Mouse (Mus musculus): ENCODE results near the gene Stk11ip. TPM values are rescaled to one million over a fixed set of nuclear protein-coding genes. Genes with fewer than 3 reads are reported as not detected.

Gene Stk11ip
- polyA plus RNA-seq, 1 experiment from 2014 or later = 21.0 TPM

- no peak overlapping the region for H3K4me2 ChIP-seq (ENCODE audit: low read length)
- H3K4me3 ChIP-seq (replicated peaks; ENCODE audit: low read depth, low read length) = no peak overlapping the region
- peaks cover 37% of the 10 kb centered on the region for H3K36me3 ChIP-seq (ENCODE audit: control insufficient read depth, insufficient read depth, low read length)
- H3K9me3 ChIP-seq (ENCODE audit: control insufficient read depth, low read length) = no peaks in the 10 kb centered on the region
- H3K4me1 ChIP-seq (ENCODE audit: control insufficient read depth, insufficient read depth, low read length) = 0 out of 2 replicates have a peak, but pooled peaks cover 5% of the 10 kb centered on the region
- no peak overlapping the region for H3K27ac ChIP-seq (replicated peaks; ENCODE audit: low read depth, low read length)
- 0 out of 2 replicates have a peak, but pooled peaks cover 5% of the 10 kb centered on the region for H3K27me3 ChIP-seq (ENCODE audit: control insufficient read depth, insufficient read depth, low read length)
- no peak overlapping the region for H3K9ac ChIP-seq (replicated peaks; ENCODE audit: low read length)
- WGBS = 86% methylated on average over 7 of the region's 7 CpGs
- no peak for DNase-seq
- ATAC-seq (ENCODE audit: low FRiP score, low TSS enrichment) = no peak
Measured at GRCm38 (mm10) chr1:75499441-75499840, 21.9 kb upstream of the Stk11ip start.

- Histone ChIP-seq H3K9me3 (ENCODE audit: control insufficient read depth, low read length) (no peaks in the 10 kb centered on the region), H3K4me2 (ENCODE audit: low read length) (no peak overlapping the region), H3K4me1 (ENCODE audit: control insufficient read depth, insufficient read depth, low read length) (peaks cover 15% of the 10 kb centered on the region), H3K36me3 (ENCODE audit: control insufficient read depth, insufficient read depth, low read length) (peaks cover 37% of the 10 kb centered on the region), H3K27me3 (ENCODE audit: control insufficient read depth, insufficient read depth, low read length) (0 out of 2 replicates have a peak, but pooled peaks cover 5% of the 10 kb centered on the region), H3K4me3 (replicated peaks; ENCODE audit: low read depth, low read length) (no peak overlapping the region), H3K27ac (replicated peaks; ENCODE audit: low read depth, low read length) (no peak overlapping the region), H3K9ac (replicated peaks; ENCODE audit: low read length) (no peak overlapping the region)
- ATAC-seq (ENCODE audit: low FRiP score, low TSS enrichment) = no peak
- DNase-seq = no peak
- WGBS = 96% methylated on average over 9 of the region's 9 CpGs
Measured at GRCm38 (mm10) chr1:75501905-75502304, 19.4 kb upstream of the Stk11ip start.

GRCm38 (mm10) chr1:75502945-75503650 lies 18.2 kb upstream of the Stk11ip start:
- no peak overlapping the region for H3K27ac ChIP-seq (replicated peaks; ENCODE audit: low read depth, low read length)
- H3K4me2 ChIP-seq (ENCODE audit: low read length) = no peak overlapping the region
- DNase-seq (no peak), ATAC-seq (ENCODE audit: low FRiP score, low TSS enrichment) (no peak)
- peaks cover 18% of the 10 kb centered on the region for H3K4me1 ChIP-seq (ENCODE audit: control insufficient read depth, insufficient read depth, low read length)
- no peaks in the 10 kb centered on the region for H3K9me3 ChIP-seq (ENCODE audit: control insufficient read depth, low read length)
- H3K36me3 ChIP-seq (ENCODE audit: control insufficient read depth, insufficient read depth, low read length) = peaks cover 37% of the 10 kb centered on the region
- H3K9ac ChIP-seq (replicated peaks; ENCODE audit: low read length) = no peak overlapping the region
- no peak overlapping the region for H3K4me3 ChIP-seq (replicated peaks; ENCODE audit: low read depth, low read length)
- 89% methylated on average over 25 of the region's 25 CpGs for WGBS
- 0 out of 2 replicates have a peak, but pooled peaks cover 5% of the 10 kb centered on the region for H3K27me3 ChIP-seq (ENCODE audit: control insufficient read depth, insufficient read depth, low read length)

- 69% methylated on average over 23 of the region's 23 CpGs for WGBS
- Histone ChIP-seq H3K27me3 (ENCODE audit: control insufficient read depth, insufficient read depth, low read length) (0 out of 2 replicates have a peak, but pooled peaks cover 5% of the 10 kb centered on the region), H3K4me3 (replicated peaks; ENCODE audit: low read depth, low read length) (no peak overlapping the region), H3K36me3 (ENCODE audit: control insufficient read depth, insufficient read depth, low read length) (peaks cover 35% of the 10 kb centered on the region), H3K4me2 (ENCODE audit: low read length) (no peak overlapping the region), H3K27ac (replicated peaks; ENCODE audit: low read depth, low read length) (no peak overlapping the region), H3K4me1 (ENCODE audit: control insufficient read depth, insufficient read depth, low read length) (peaks cover 18% of the 10 kb centered on the region), H3K9ac (replicated peaks; ENCODE audit: low read length) (no peak overlapping the region), H3K9me3 (ENCODE audit: control insufficient read depth, low read length) (no peaks in the 10 kb centered on the region)
- ATAC-seq (ENCODE audit: low FRiP score, low TSS enrichment) (no peak), DNase-seq (no peak)
Measured at GRCm38 (mm10) chr1:75503651-75503980, 17.7 kb upstream of the Stk11ip start.

- Histone ChIP-seq H3K9me3 (ENCODE audit: control insufficient read depth, low read length) (no peaks in the 10 kb centered on the region), H3K27me3 (ENCODE audit: control insufficient read depth, insufficient read depth, low read length) (0 out of 2 replicates have a peak, but pooled peaks cover 5% of the 10 kb centered on the region), H3K4me2 (ENCODE audit: low read length) (peak overlapping the region; percentile 80), H3K4me1 (ENCODE audit: control insufficient read depth, insufficient read depth, low read length) (peaks cover 18% of the 10 kb centered on the region), H3K36me3 (ENCODE audit: control insufficient read depth, insufficient read depth, low read length) (peaks cover 27% of the 10 kb centered on the region), H3K9ac (replicated peaks; ENCODE audit: low read length) (peak overlapping the region; percentile 91), H3K27ac (replicated peaks; ENCODE audit: low read depth, low read length) (peak overlapping the region; percentile 90), H3K4me3 (replicated peaks; ENCODE audit: low read depth, low read length) (peak overlapping the region; percentile 56)
- 67% methylated on average over 9 of the region's 9 CpGs for WGBS
- no peak for ATAC-seq (ENCODE audit: low FRiP score, low TSS enrichment)
- no peak for DNase-seq
Measured at GRCm38 (mm10) chr1:75504256-75505045, 16.9 kb upstream of the Stk11ip start.

- under 1% methylated on average over 84 of the region's 84 CpGs for WGBS
- no peaks in the 10 kb centered on the region for H3K9me3 ChIP-seq (ENCODE audit: control insufficient read depth, low read length)
- H3K4me1 ChIP-seq (ENCODE audit: control insufficient read depth, insufficient read depth, low read length) = peaks cover 18% of the 10 kb centered on the region
- ATAC-seq (ENCODE audit: low FRiP score, low TSS enrichment) (peak; percentile 75), DNase-seq (peak; percentile 91)
- H3K36me3 ChIP-seq (ENCODE audit: control insufficient read depth, insufficient read depth, low read length) = peaks cover 19% of the 10 kb centered on the region
- peak overlapping the region; percentile 90 for H3K27ac ChIP-seq (replicated peaks; ENCODE audit: low read depth, low read length)
- H3K4me2 ChIP-seq (ENCODE audit: low read length) = peak overlapping the region; percentile 80
- 0 out of 2 replicates have a peak, but pooled peaks cover 5% of the 10 kb centered on the region for H3K27me3 ChIP-seq (ENCODE audit: control insufficient read depth, insufficient read depth, low read length)
- peak overlapping the region; percentile 91 for H3K9ac ChIP-seq (replicated peaks; ENCODE audit: low read length)
- H3K4me3 ChIP-seq (replicated peaks; ENCODE audit: low read depth, low read length) = peak overlapping the region; percentile 56
Measured at GRCm38 (mm10) chr1:75505159-75505955, 16.0 kb upstream of the Stk11ip start.

GRCm38 (mm10) chr1:75505956-75506831 lies 15.1 kb upstream of the Stk11ip start, which contains the start of gene Obsl1:
TSS of gene Obsl1 (minus strand) at chr1:75506452.
- Histone ChIP-seq H3K9me3 (ENCODE audit: control insufficient read depth, low read length) (no peaks in the 10 kb centered on the region), H3K27me3 (ENCODE audit: control insufficient read depth, insufficient read depth, low read length) (0 out of 2 replicates have a peak, but pooled peaks cover 5% of the 10 kb centered on the region), H3K9ac (replicated peaks; ENCODE audit: low read length) (peak within 1 kb of the TSS; percentile 91), H3K27ac (replicated peaks; ENCODE audit: low read depth, low read length) (peak within 1 kb of the TSS; percentile 90), H3K36me3 (ENCODE audit: control insufficient read depth, insufficient read depth, low read length) (peaks cover 11% of the 10 kb centered on the region), H3K4me2 (ENCODE audit: low read length) (peak within 1 kb of the TSS; percentile 80), H3K4me3 (replicated peaks; ENCODE audit: low read depth, low read length) (peak within 1 kb of the TSS; percentile 56), H3K4me1 (ENCODE audit: control insufficient read depth, insufficient read depth, low read length) (peaks cover 18% of the 10 kb centered on the region)
- peak; percentile 61 for ATAC-seq (ENCODE audit: low FRiP score, low TSS enrichment)
- peak; percentile 77 for DNase-seq
- under 1% methylated on average over 65 of the region's 65 CpGs for WGBS

Measured in midbrain, embryonic 14.5 days (tissue).